Mouse (Mus musculus): ENCODE data around the gene Zfp9.
A peak's percentile ranks its signal among the peaks of the same experiment; 100 is the strongest.

Gene Zfp9

DNA sequence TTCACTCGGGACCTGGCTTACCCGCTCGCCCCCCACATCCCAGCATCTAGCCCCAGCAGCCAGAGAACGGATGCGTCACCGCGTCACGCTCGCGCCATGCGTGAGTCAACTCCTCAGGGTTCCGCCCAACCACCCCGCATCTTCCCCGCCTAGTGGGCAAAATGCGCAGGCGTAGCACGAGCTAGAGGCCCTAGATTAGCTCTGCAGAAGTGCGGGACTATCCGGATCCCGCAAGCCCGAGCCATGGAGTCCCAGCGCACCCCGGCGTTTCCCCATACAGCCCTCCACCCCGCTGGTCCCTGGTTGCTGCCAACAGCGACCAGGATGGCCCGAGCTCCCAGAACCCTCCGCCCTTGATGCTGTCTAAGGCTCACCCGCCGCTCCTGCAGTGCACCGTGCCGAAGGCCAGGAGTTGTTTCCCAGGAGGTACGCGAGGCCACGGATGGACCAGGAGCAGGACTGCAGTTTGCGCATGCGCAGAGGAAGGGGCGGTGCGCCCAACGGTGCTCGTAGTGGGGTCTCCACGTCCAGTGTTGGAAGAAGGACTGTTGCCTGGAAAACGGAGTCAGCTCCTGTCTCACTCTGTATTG lies 24.0 kb downstream of the Zfp9 start, which contains the start of gene Zfp248:
Gene Zfp248, minus strand, starts transcription at position 487 of the 590 bp plus-strand sequence.
- Histone ChIP-seq H3K36me3 (ENCODE audit: insufficient read depth, low read length) (no peaks in the 10 kb centered on the region), H3K27me3 (ENCODE audit: insufficient read depth, low read length) (peaks cover 33% of the 10 kb centered on the region), H3K9me3 (ENCODE audit: low read length) (no peaks in the 10 kb centered on the region), H3K4me1 (replicated peaks; ENCODE audit: low read depth, low read length) (peaks cover 10% of the 10 kb centered on the region; the same call in 1 of the 2 replicates), H3K4me3 (replicated peaks; ENCODE audit: low read length) (peak within 1 kb of the TSS; percentile 88)
- TF ChIP-seq NANOG (IDR thresholded peaks at IDR 0.05; ENCODE audit: borderline replicate concordance, low read length) (no peak), POU5F1 (IDR thresholded peaks at IDR 0.05; ENCODE audit: borderline replicate concordance, low read length) (no peak), CTCF (conservative IDR thresholded peaks at IDR 0.05; ENCODE audit: low read length) (no peak)

DNA sequence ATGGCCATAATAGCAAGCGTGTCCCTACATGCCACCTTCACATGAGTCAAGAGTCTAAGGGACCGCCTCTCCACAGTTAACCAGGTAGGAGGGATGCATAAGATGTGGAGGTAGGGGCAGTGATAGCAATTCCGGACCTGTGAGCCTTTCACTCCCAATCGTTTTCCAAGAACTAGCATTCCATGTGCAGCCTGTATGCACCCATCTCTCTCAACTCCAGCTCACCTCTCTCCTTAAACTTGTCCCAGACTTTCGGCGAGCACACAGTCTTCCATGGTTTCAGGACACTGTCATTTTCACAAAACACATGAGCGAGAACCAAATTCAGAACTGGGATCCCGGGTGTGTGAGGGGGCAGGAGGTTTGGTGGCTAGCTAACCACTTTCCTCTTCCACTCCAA lies 24.7 kb downstream of the Zfp9 start:
- H3K27me3 ChIP-seq (ENCODE audit: insufficient read depth, low read length), result peaks cover 33% of the 10 kb centered on the region
- H3K4me3 ChIP-seq (replicated peaks; ENCODE audit: low read length), result peak overlapping the region; percentile 88
- H3K4me1 ChIP-seq (replicated peaks; ENCODE audit: low read depth, low read length), result peaks cover 10% of the 10 kb centered on the region; the same call in 1 of the 2 replicates
- no peaks in the 10 kb centered on the region for H3K9me3 ChIP-seq (ENCODE audit: low read length)
- no peak for TF ChIP-seq CTCF (conservative IDR thresholded peaks at IDR 0.05; ENCODE audit: low read length)
- no peak for TF ChIP-seq NANOG (IDR thresholded peaks at IDR 0.05; ENCODE audit: borderline replicate concordance, low read length)
- no peak for TF ChIP-seq POU5F1 (IDR thresholded peaks at IDR 0.05; ENCODE audit: borderline replicate concordance, low read length)
- no peaks in the 10 kb centered on the region for H3K36me3 ChIP-seq (ENCODE audit: insufficient read depth, low read length)

DNA sequence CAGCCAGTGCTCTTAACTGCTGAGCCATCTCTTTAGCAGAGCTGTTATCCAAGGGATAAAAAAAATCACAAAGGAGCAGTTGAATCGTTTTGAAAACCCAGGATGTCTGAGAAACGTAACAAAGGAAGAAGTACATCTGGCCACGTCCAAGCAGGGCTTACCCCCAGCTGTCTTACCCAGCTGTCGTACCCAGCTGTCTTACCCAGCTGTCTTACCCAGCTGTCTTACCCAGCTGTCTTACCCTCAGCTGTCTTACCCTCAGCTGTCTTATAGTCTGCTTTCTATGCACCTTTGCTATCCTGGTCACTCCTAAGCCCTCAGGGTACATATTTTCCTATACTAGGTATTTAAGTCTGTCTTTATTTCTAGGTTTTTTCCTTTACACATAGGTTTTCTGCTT lies 47.6 kb downstream of the Zfp9 start:
- H3K27me3 ChIP-seq (ENCODE audit: insufficient read depth, low read length), result no peaks in the 10 kb centered on the region

DNA sequence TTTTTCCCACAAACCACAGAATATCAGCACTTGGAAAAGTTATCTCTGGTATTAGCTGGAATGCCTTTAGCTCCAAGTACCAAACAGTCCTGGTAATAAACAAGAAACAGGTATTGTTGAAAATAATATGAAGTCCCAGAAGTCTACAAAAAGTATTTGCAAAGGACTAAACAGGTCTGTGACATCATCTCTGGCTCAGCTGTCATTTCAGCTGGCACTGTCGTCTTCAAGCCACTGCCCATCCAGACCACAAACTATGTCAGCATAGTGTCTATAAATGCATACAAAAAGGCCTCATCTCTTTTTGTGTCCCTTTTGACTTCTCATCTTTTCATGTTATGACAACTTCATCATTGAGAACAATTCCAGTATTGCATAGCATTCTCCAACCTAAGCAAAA lies 52.5 kb downstream of the Zfp9 start:
- H3K4me3 ChIP-seq (replicated peaks; ENCODE audit: low read length), result no peak overlapping the region
- no peaks in the 10 kb centered on the region for H3K9me3 ChIP-seq (ENCODE audit: low read length)
- H3K27me3 ChIP-seq (ENCODE audit: insufficient read depth, low read length), result peaks cover 13% of the 10 kb centered on the region; the same call in 1 of the 2 replicates
- H3K36me3 ChIP-seq (ENCODE audit: insufficient read depth, low read length), result peaks cover 6% of the 10 kb centered on the region; the same call in 1 of the 2 replicates
- H3K4me1 ChIP-seq (replicated peaks; ENCODE audit: low read depth, low read length), result no peaks in the 10 kb centered on the region
- no peak for TF ChIP-seq POU5F1 (IDR thresholded peaks at IDR 0.05; ENCODE audit: borderline replicate concordance, low read length)

More for the DNA sequence above, 47.6 kb downstream of the Zfp9 start:
- Histone ChIP-seq H3K4me3 (replicated peaks; ENCODE audit: low read length) (no peak overlapping the region), H3K36me3 (ENCODE audit: insufficient read depth, low read length) (peaks cover 6% of the 10 kb centered on the region; the same call in 1 of the 2 replicates), H3K4me1 (replicated peaks; ENCODE audit: low read depth, low read length) (no peaks in the 10 kb centered on the region), H3K9me3 (ENCODE audit: low read length) (no peaks in the 10 kb centered on the region)
- no peak for TF ChIP-seq POU5F1 (IDR thresholded peaks at IDR 0.05; ENCODE audit: borderline replicate concordance, low read length)
- no peak for TF ChIP-seq NANOG (IDR thresholded peaks at IDR 0.05; ENCODE audit: borderline replicate concordance, low read length)
- no peak for TF ChIP-seq CTCF (conservative IDR thresholded peaks at IDR 0.05; ENCODE audit: low read length)

DNA sequence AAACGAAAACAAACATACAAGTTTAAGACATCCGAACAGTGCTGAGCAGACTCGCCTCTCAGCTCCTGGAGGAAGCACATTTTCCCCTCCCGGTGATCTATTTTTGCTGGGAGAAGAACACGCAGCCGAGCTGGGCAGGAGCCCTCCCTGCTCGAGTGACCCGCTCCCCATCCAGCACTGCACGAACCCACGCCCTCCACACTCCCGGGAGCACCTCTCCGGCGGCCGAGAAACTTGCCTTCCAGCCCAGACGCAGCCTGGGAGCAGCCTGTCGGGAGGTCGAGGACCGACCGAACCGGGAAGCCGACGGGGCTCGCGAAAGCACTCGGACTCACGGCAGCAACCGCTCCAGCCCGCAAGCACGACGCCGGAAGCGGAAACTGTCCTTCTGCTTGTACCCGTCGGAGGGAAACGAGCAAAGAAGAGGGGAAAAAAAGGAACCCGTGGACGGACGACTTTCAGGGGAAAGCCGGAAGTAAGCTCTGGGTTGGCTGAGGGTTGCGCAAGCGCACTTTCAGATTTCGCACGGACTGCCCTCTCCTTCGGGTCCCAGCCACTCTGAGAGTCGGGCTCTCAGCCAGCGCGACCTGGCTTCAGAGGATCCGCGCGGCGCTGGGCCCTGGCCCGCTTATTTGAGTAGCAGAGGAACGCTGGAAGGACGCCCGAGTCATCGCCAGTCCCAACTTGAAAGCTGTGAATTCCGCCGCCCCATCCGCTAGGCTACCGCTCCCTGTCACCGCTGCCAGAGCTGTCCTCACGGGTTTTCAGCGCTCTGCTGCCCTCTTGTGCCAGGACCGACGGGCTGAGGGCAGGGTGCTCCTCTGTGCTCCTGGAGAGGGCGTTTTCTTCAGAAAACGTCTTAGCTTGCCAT lies 59.8 kb downstream of the Zfp9 start, which contains the start of gene Bms1:
Gene Bms1, minus strand, starts transcription at position 425 of the 871 bp plus-strand sequence.
- H3K36me3 ChIP-seq (ENCODE audit: insufficient read depth, low read length), result peaks cover 41% of the 10 kb centered on the region
- TF ChIP-seq NANOG (IDR thresholded peaks at IDR 0.05; ENCODE audit: borderline replicate concordance, low read length) (no peak), CTCF (conservative IDR thresholded peaks at IDR 0.05; ENCODE audit: low read length) (peak; percentile 63)
- peak within 1 kb of the TSS; percentile 100 for H3K4me3 ChIP-seq (replicated peaks; ENCODE audit: low read length)
- H3K9me3 ChIP-seq (ENCODE audit: low read length), result no peaks in the 10 kb centered on the region
- H3K27me3 ChIP-seq (ENCODE audit: insufficient read depth, low read length), result peaks cover 10% of the 10 kb centered on the region; the same call in 1 of the 2 replicates
- H3K4me1 ChIP-seq (replicated peaks; ENCODE audit: low read depth, low read length), result peaks cover 13% of the 10 kb centered on the region
